Mouse (Mus musculus): Measurements from ENCODE around the gene Ifna6. TPM values are rescaled to one million over a fixed set of nuclear protein-coding genes. Genes with fewer than 3 reads are reported as not detected.

The Ifna6 gene
- polyA plus RNA-seq (2012; ENCODE audit: low replicate concordance): not detected in 2 replicates

DNA sequence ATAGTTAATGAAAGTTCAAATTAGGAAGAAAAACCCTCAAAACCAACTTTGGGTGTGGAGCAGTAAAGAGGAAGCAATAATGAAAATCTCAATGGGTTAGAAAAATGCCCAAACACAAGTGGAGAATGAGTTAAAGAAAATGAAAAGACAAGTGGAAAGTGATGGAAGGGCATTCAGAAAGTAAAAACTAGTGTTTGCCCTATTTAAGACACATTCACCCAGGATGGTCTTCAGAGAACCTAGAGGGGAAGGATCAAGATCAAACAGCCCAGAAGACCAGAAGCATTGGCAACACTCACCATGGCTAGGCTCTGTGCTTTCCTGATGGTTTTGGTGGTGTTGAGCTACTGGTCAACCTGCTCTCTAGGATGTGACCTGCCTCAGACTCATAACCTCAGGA, at the start of gene Ifna6:
TSS of gene Ifna6 (plus strand) at position 301 of the 400 bp plus-strand sequence.

DNA sequence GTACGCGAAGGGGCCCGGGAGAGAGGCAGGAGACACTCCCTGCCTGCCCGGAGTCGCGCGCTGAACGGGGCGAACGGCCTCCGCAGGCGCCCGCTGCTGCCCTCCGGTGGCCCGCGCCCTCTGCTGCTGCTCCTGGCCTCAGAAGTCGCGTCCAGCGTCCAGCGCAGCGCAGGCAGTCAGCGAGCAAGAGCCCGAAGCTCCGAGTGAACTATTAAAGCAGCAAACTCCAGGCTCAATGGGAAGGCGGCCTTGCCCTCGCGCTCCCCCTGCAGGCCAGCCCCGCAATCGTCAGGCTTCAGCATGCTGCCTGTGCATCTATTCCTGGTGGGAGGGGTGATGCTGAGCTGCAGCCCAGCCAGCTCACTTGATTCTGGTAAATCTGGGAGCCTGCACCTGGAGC, 47.7 kb upstream of the Ifna6 start, which contains the start of gene Gm13272:
TSS of gene Gm13272 (plus strand) at position 301 of the 400 bp plus-strand sequence.

GRCm38 (mm10) chr4:88781831-88782230, 45.4 kb upstream of the Ifna6 start, which contains the start of gene Ifnz:
Gene Ifnz (plus strand): TSS chr4:88782131.

GRCm38 (mm10) chr4:88785409-88785808, 41.8 kb upstream of the Ifna6 start, which contains the start of gene Gm13276:
Gene Gm13276 (plus strand): TSS chr4:88785709.

DNA sequence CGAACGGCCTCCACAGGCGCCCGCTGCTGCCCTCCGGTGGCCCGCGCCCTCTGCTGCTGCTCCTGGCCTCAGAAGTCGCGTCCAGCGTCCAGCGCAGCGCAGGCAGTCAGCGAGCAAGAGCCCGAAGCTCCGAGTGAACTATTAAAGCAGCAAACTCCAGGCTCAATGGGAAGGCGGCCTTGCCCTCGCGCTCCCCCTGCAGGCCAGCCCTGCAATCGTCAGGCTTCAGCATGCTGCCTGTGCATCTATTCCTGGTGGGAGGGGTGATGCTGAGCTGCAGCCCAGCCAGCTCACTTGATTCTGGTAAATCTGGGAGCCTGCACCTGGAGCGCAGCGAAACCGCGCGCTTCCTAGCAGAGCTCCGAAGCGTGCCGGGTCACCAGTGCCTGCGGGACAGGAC, 38.8 kb upstream of the Ifna6 start, which contains the start of gene Gm13277:
TSS of gene Gm13277 (plus strand) at position 231 of the 400 bp plus-strand sequence.

DNA sequence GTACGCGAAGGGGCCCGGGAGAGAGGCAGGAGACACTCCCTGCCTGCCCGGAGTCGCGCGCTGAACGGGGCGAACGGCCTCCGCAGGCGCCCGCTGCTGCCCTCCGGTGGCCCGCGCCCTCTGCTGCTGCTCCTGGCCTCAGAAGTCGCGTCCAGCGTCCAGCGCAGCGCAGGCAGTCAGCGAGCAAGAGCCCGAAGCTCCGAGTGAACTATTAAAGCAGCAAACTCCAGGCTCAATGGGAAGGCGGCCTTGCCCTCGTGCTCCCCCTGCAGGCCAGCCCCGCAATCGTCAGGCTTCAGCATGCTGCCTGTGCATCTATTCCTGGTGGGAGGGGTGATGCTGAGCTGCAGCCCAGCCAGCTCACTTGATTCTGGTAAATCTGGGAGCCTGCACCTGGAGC, 36.0 kb upstream of the Ifna6 start, which contains the start of gene Gm13278:
TSS of gene Gm13278 (plus strand) at position 301 of the 400 bp plus-strand sequence.

DNA sequence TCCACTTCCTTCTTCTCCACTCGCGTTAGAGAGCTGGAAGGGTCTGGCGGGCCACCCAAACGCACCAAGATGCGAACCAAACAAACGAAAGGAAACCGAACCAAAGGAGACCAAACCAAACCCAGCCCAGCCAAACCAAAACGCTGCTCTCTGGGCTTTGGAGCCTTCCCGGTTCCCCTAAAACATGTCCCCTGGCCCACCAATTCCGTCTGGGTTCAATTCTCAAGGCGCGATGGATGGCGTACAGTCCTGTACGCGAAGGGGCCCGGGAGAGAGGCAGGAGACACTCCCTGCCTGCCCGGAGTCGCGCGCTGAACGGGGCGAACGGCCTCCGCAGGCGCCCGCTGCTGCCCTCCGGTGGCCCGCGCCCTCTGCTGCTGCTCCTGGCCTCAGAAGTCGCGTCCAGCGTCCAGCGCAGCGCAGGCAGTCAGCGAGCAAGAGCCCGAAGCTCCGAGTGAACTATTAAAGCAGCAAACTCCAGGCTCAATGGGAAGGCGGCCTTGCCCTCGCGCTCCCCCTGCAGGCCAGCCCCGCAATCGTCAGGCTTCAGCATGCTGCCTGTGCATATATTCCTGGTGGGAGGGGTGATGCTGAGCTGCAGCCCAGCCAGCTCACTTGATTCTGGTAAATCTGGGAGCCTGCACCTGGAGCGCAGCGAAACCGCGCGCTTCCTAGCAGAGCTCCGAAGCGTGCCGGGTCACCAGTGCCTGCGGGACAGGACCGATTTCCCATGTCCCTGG, 33.1 kb upstream of the Ifna6 start, which contains the start of gene Gm13275:
TSS of gene Gm13275 (plus strand) at position 552 of the 740 bp plus-strand sequence.

DNA sequence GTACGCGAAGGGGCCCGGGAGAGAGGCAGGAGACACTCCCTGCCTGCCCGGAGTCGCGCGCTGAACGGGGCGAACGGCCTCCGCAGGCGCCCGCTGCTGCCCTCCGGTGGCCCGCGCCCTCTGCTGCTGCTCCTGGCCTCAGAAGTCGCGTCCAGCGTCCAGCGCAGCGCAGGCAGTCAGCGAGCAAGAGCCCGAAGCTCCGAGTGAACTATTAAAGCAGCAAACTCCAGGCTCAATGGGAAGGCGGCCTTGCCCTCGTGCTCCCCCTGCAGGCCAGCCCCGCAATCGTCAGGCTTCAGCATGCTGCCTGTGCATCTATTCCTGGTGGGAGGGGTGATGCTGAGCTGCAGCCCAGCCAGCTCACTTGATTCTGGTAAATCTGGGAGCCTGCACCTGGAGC, 30.1 kb upstream of the Ifna6 start, which contains the start of gene Gm13279:
TSS of gene Gm13279 (plus strand) at position 301 of the 400 bp plus-strand sequence.

GRCm38 (mm10) chr4:88799365-88799764, 27.9 kb upstream of the Ifna6 start, which contains the start of gene Gm13285:
Gene Gm13285 (plus strand): TSS chr4:88799665.

GRCm38 (mm10) chr4:88802954-88803353, 24.3 kb upstream of the Ifna6 start, which contains the start of gene Gm13287:
Gene Gm13287 (plus strand): TSS chr4:88803254.

GRCm38 (mm10) chr4:88805231-88805630, 22.0 kb upstream of the Ifna6 start, which contains the start of gene Gm13288:
Gene Gm13288 (plus strand): TSS chr4:88805531.

GRCm38 (mm10) chr4:88815928-88816327, 11.3 kb upstream of the Ifna6 start, which contains the start of gene Ifna7:
Gene Ifna7 (plus strand): TSS chr4:88816228.

GRCm38 (mm10) chr4:88819659-88820058, 7.6 kb upstream of the Ifna6 start, which contains the start of gene Ifna11:
Gene Ifna11 (plus strand): TSS chr4:88819959.

DNA sequence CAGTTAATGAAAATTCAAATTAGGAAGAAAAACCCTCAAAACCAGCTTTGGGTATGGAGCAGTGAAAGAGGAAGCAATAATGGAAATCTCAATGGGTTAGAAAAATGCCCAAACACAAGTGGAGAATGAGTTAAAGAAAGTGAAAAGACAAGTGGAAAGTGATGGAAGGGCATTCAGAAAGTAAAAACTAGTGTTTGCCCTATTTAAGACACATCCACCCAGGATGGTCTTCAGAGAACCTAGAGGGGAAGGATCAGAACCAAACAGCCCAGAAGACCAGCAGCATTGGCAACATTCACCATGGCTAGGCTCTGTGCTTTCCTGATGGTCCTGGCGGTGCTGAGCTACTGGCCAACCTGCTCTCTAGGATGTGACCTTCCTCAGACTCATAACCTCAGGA, 8.0 kb downstream of the Ifna6 start, which contains the start of gene Ifna5:
TSS of gene Ifna5 (plus strand) at position 301 of the 400 bp plus-strand sequence.

GRCm38 (mm10) chr4:88841438-88841911, 14.3 kb downstream of the Ifna6 start, which contains the start of gene Ifna4:
Gene Ifna4 (plus strand): TSS chr4:88841861.

GRCm38 (mm10) chr4:88849698-88850097, 22.5 kb downstream of the Ifna6 start, which contains the start of gene Ifna1:
Gene Ifna1 (plus strand): TSS chr4:88850087.

Other genes starting within 250 kb of the Ifna6 start
- not detected in 2 replicates for gene Ifna9, start 235.0 kb upstream of the Ifna6 start, polyA plus RNA-seq (2012; ENCODE audit: low replicate concordance)
- gene Ifna12, start 224.0 kb upstream of the Ifna6 start, polyA plus RNA-seq (2012; ENCODE audit: low replicate concordance): not detected in 2 replicates
- not detected in 2 replicates for gene C87499, start 193.0 kb upstream of the Ifna6 start, polyA plus RNA-seq (2012; ENCODE audit: low replicate concordance)
- gene Ifna13, start 183.0 kb upstream of the Ifna6 start, polyA plus RNA-seq (2012; ENCODE audit: low replicate concordance): not detected in 2 replicates
- not detected in 2 replicates for gene Ifna16, start 150.5 kb upstream of the Ifna6 start, polyA plus RNA-seq (2012; ENCODE audit: low replicate concordance)
- gene Ifna2, start 143.5 kb upstream of the Ifna6 start, polyA plus RNA-seq (2012; ENCODE audit: low replicate concordance): not detected in 2 replicates
- not detected in 2 replicates for gene Ifnab, start 136.1 kb upstream of the Ifna6 start, polyA plus RNA-seq (2012; ENCODE audit: low replicate concordance)
- gene Gm26566, start 105.6 kb upstream of the Ifna6 start, polyA plus RNA-seq (2012; ENCODE audit: low replicate concordance): not detected in 2 replicates
- gene Klhl9, start 105.0 kb upstream of the Ifna6 start, polyA plus RNA-seq (2012; ENCODE audit: low replicate concordance): 5.7 and 6.4 TPM in 2 replicates
- not detected in 2 replicates for gene Gm13271, start 72.5 kb upstream of the Ifna6 start, polyA plus RNA-seq (2012; ENCODE audit: low replicate concordance)
- gene Gm13283, start 67.3 kb upstream of the Ifna6 start, polyA plus RNA-seq (2012; ENCODE audit: low replicate concordance): not detected in 2 replicates
- not detected in 2 replicates for gene Gm13290, start 53.6 kb upstream of the Ifna6 start, polyA plus RNA-seq (2012; ENCODE audit: low replicate concordance)
- gene Gm13289, start 50.5 kb upstream of the Ifna6 start, polyA plus RNA-seq (2012; ENCODE audit: low replicate concordance): not detected in 2 replicates
- gene Gm13272, start 47.6 kb upstream of the Ifna6 start, polyA plus RNA-seq (2012; ENCODE audit: low replicate concordance): not detected in 2 replicates
- not detected in 2 replicates for gene Ifnz, start 45.3 kb upstream of the Ifna6 start, polyA plus RNA-seq (2012; ENCODE audit: low replicate concordance)
- not detected in 2 replicates for gene Gm13276, start 41.7 kb upstream of the Ifna6 start, polyA plus RNA-seq (2012; ENCODE audit: low replicate concordance)
- gene Gm13277, start 38.8 kb upstream of the Ifna6 start, polyA plus RNA-seq (2012; ENCODE audit: low replicate concordance): not detected in 2 replicates
- gene Gm13278, start 35.9 kb upstream of the Ifna6 start, polyA plus RNA-seq (2012; ENCODE audit: low replicate concordance): not detected in 2 replicates
- gene Gm13275, start 32.9 kb upstream of the Ifna6 start, polyA plus RNA-seq (2012; ENCODE audit: low replicate concordance): not detected in 2 replicates
- gene Gm13279, start 30.0 kb upstream of the Ifna6 start, polyA plus RNA-seq (2012; ENCODE audit: low replicate concordance): not detected in 2 replicates
- gene Gm13285, start 27.8 kb upstream of the Ifna6 start, polyA plus RNA-seq (2012; ENCODE audit: low replicate concordance): not detected in 2 replicates
- gene Gm13287, start 24.2 kb upstream of the Ifna6 start, polyA plus RNA-seq (2012; ENCODE audit: low replicate concordance): not detected in 2 replicates
- gene Gm13288, start 21.9 kb upstream of the Ifna6 start, polyA plus RNA-seq (2012; ENCODE audit: low replicate concordance): not detected in 2 replicates
- gene Ifna7, start 11.2 kb upstream of the Ifna6 start, polyA plus RNA-seq (2012; ENCODE audit: low replicate concordance): not detected in 2 replicates
- not detected in 2 replicates for gene Ifna11, start 7.5 kb upstream of the Ifna6 start, polyA plus RNA-seq (2012; ENCODE audit: low replicate concordance)
- gene Ifna5, start 8.1 kb downstream of the Ifna6 start, polyA plus RNA-seq (2012; ENCODE audit: low replicate concordance): not detected in 2 replicates
- not detected in 2 replicates for gene Ifna4, start 14.4 kb downstream of the Ifna6 start, polyA plus RNA-seq (2012; ENCODE audit: low replicate concordance)
- gene Ifna1, start 22.7 kb downstream of the Ifna6 start, polyA plus RNA-seq (2012; ENCODE audit: low replicate concordance): not detected in 2 replicates
- gene Ifne, start 52.8 kb downstream of the Ifna6 start, polyA plus RNA-seq (2012; ENCODE audit: low replicate concordance): not detected in 2 replicates

All from leukemia stem cell, adult 10-12 weeks (primary cell).